Mouse (Mus musculus): Measurements from ENCODE around the gene Ikbip. TPM values are rescaled to one million over a fixed set of nuclear protein-coding genes. Genes with fewer than 3 reads are reported as not detected.

The Ikbip gene
- total RNA-seq (2014; fragmentation: Nextera tagmentation): 14.1 and 18.8 TPM in 2 replicates
- 29.7 and 35.7 TPM in 2 replicates for total RNA-seq (2017)

DNA sequence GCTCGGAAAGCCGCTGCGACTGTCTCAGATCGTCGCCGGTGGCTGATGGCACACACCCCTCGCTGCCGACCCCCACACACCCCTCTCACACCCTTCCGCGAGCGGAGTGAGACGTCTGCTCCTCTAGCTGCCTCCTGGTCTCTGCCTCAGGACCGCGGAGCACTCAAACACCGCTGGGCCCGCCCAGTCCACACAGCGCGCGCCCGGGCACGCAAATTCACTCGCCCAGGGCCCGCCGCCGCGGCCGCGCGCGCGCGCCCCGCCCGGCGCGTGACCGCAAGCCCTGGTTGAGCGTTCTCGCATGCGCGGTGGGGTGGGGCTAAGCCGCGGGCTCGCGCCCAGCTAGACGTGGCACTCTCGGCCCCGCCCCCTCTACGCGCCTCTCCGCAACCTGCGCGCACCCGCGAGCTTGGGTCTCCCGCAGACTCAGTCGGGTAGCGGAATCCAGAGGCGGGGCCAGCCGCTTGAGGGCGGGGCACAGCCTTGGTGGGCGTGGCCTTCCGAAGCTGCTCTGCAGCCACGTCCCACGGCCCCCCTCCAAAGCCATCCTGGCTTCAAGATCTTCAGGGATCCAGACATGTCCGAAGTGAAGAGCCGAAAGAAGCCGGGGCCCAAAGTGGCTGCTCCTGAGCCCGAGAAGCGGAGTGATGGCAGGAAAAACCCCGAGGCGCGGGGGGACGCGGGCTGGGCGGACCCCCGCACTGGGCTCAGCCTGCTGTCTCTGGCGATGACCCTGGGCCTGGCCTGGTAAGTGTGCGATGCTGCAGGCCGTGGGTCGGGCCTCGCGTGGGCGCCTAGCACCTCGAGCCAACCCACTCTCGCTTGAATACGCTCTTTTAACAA, at the start of gene Ikbip, which contains the start of gene Apaf1:
Gene Ikbip (plus strand): TSS at position 391 of the 843 bp plus-strand sequence.
Gene Apaf1 (minus strand): TSS at position 221 of the 843 bp plus-strand sequence.
- peak; percentile 84 for ATAC-seq (replicated peaks; ENCODE audit: poor library complexity, severe bottlenecking)

- peak; percentile 62 for ATAC-seq (replicated peaks; ENCODE audit: poor library complexity, severe bottlenecking)
These were observed 48.8 kb upstream of the Ikbip start for GRCm38 (mm10) chr10:91033942-91034341.

DNA sequence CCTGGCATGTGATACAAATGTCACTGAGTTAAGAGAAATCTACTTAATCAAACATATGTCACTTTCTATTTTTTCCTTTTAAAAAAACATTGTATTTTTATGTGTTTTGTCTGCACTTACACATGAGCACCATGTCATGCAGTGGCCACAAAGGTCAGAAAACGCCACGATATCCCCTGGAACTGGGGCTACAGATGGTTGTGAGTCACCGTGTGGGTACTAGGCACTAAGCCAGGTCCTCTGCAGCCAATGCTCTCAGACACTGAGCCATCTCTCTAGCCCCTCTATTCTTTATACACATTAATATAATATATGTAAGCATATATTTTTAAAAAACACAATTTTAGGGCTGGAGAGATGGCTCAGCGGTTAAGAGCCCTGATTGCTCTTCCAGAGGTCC, 33.0 kb upstream of the Ikbip start:
- no peak for ATAC-seq (replicated peaks; ENCODE audit: poor library complexity, severe bottlenecking)

DNA sequence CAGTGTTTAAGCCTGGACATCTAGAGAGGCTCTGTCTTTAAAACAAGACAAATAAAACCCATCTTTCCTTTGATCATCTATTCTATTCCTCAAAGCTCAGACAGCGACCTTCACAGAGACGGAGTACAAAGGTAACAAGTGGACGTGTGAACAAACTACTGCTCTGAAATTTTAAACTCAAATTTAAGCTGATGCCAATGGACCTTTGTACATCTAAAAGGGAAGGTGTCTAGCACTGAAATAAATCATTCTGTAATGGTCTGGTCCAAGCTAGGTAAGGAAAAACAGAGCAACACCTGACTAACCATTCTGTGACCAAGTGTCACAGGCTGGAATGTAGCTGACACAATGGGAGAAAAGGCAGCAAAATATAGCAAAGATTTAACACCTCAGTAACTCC, 31.6 kb upstream of the Ikbip start:
- no peak for ATAC-seq (replicated peaks; ENCODE audit: poor library complexity, severe bottlenecking)

DNA sequence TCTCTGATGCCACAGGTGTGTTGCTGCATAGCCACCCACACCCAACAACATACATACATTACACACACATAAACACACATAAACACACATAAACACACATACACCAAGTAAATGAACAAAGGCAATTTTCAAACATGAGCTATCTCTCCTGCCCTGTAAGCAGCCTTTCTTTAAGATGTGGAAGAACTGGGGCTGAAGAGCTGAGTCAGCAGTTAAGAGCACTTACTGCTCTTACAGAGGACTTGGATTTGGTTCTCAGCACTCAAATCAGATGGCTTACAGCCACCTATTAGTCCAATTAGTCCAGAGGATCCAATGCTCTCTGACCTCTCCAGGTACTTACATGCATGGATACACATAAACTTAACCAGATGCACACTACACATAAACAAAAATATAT, 30.0 kb upstream of the Ikbip start:
- no peak for ATAC-seq (replicated peaks; ENCODE audit: poor library complexity, severe bottlenecking)

GRCm38 (mm10) chr10:91060742-91061141, 22.0 kb upstream of the Ikbip start:
- ATAC-seq (replicated peaks; ENCODE audit: poor library complexity, severe bottlenecking): peak; percentile 62

DNA sequence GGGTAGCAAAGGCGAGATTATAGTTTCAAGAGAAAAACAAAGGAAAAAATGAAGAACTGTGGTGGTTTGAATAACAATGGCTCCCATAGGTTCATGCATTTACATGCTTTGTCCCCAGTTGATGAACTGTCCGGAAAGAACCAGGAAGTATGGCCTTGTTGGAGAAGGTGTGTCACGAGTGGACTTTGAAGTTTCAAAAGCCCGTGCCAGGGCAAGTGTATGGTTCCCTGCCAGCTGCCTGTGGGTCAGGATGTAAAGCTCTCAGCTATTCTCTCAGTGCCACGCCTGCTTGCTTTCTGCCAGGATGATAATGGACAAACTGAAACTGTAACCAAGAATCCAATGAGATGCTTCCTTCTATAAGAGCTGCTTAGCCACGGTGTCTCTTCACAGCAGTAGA, 20.4 kb upstream of the Ikbip start:
- no peak for ATAC-seq (replicated peaks; ENCODE audit: poor library complexity, severe bottlenecking)

DNA sequence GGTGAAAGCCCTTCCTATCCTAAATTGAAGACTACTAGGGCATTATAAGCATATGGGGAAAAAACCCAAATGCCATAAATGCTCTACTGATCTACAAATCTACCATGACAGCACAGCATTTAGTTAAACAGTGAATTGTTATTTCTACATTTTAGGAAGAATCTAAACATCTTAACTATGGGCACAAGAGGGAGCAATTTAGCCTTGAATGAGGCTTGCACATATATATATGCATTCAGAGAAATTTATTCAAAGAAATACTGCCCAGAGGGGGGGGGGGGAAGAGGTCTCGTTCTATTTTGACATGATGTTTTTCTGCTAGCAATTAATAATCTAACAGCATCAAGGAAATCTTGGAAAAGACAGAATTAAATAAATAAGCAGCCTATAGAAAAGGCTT, 11.0 kb upstream of the Ikbip start:
- ATAC-seq (replicated peaks; ENCODE audit: poor library complexity, severe bottlenecking): peak; percentile 53

DNA sequence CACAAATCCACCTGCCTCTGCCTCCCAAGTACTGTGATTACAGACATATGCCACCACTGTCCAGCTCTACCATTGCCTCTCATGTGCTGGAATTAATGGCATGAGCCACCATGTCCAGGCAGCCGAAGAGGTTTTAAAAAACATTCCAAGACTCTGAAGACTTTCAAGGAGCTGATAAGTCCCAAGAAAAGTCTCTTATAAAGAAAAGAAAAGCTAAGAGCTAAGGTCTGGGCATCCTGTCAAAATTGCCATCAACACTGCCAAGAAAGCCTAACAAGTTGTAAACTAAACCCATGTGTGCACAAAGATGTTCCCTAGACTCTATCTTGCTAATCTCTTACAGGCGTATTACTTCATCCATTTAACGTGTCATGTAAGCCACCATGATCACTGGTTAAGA, 9.4 kb upstream of the Ikbip start:
- ATAC-seq (replicated peaks; ENCODE audit: poor library complexity, severe bottlenecking): no peak

DNA sequence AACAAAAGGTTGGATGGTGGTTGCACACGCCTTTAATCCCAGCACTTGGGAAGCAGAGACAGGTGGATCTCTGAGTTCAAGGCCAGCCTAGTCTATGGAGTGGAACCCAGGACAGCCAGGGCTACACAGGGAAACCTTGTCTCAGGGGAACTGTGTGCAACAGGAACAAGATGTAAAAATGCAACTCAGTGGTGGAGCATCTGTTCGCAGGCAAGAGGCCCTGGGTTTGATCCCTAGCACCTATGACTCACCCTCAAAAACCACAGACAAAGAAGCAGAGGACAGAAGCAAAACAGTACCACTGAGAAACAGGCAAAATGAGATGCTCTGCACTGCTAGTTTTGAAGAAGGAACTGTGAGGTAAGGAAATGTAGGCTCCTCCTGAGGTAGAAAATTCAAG, 6.1 kb upstream of the Ikbip start:
- no peak; the same call in 1 of the 2 replicates for ATAC-seq (replicated peaks; ENCODE audit: poor library complexity, severe bottlenecking)

GRCm38 (mm10) chr10:91080540-91080939, 2.2 kb upstream of the Ikbip start:
- ATAC-seq (replicated peaks; ENCODE audit: poor library complexity, severe bottlenecking): no peak

DNA sequence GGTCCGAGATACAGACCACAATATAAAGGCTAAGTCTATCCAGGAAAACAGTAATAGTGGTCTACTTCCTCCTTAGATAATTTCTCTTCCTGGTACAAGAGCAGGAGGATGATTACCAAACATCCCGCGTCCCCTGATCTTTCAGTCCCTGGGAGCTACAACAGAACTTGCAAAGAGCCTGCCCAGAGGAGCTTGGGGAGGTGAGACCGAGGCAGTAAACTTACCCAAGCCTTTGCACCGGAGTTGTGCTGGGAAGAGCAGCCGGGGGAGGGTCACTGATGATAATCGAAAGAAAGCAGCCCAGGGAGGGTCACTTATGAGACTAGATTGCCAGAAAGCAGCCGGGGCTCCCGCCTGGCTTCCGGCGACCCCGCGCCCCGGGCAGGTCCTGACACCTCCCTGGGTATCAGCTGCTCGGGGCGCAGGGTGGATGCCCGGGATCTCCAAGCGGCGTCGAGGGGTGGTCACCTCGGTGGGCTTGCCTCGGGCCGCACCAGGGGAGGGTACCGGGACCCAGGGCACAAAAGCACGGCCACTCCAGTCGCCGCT, 707 bp upstream of the Ikbip start:
- ATAC-seq (replicated peaks; ENCODE audit: poor library complexity, severe bottlenecking): peak; percentile 60

DNA sequence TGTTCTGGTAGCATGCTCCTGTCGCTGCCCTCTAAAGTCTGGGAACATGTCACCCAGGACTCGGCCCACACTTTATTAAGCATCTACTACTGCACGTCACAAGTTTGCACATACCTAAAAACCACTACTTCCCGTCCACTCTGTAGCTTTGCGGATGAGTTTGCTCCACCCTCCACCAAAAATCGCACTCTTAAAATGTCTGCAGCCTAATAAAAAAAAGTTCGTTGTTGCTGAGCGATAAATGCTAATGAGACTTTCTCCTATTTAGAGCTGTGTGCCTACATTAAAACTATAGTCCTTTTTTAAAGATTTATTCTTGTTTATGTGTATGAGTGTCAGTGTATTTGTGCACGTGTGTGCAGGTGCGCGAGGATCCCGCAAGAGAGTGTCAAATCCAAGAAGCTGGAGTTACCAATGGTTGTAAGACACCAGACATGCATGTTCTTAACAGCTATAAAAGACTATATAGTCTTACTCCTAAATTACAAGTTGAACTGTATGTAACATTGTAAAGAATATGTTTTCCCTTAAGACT, 720 bp downstream of the Ikbip start:
- ATAC-seq (replicated peaks; ENCODE audit: poor library complexity, severe bottlenecking): peak; percentile 45

- no peak for ATAC-seq (replicated peaks; ENCODE audit: poor library complexity, severe bottlenecking)
These were observed 10.1 kb downstream of the Ikbip start for GRCm38 (mm10) chr10:91092812-91093211.

DNA sequence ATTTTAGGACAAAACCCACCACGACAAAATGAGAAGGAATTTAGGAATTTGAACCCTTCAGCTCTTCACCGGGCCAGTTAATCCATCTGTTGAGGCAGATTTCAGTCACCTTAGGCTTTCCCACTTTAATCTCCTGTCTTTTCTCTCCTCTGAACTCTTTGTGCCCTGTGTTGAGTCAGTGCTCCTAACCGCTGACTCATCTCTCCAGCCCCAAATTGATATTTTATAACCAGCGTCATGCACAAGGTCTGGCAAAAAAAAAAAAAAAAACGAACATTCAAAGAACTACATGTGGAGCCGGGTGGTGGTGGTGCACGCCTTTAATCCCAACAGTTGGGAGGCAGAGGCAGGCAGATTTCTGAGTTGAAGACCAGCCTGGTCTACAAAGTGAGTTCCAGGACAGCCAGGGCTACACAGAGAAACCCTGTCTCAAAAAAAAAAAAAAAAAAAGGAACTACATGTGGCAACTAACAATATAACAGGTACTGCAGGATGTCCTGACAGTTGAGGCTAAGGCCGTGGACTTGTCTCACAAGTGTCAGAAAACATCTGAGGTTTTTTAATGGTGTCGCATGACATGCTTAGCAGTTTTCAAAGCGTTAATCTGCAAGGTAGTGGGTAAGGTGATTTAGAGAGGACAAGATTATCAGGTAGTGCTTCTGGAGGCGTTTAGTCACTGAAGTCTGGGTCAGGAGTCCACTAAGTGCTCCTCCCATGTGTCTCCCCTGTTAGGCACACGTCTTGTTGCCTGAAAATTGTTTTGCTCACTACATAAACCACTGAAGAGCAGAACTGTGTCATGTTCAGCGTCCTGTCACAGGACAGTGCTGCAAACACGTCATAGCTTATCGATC, 11.7 kb downstream of the Ikbip start:
- peak; percentile 52 for ATAC-seq (replicated peaks; ENCODE audit: poor library complexity, severe bottlenecking)

- ATAC-seq (replicated peaks; ENCODE audit: poor library complexity, severe bottlenecking): no peak
These were observed 15.3 kb downstream of the Ikbip start for GRCm38 (mm10) chr10:91098056-91098455.

DNA sequence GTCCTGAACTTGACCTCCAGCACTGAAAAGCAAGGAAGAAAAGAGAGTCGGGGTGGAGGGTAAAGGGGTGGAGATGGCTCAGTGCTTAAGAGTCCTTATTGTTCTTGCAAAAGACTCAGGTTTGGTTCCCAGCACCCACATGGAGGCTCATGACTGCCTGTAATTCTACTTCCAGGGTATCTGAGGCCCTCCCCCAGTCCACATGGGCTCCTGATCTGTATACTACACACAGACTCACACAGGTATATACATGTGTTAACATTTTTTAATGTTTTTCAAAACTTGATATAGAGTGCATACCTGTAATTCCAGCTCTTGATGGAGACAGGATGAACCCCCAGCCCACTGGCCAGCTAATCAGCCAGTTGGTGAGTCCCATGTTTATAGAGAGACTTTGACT, 17.4 kb downstream of the Ikbip start:
- no peak for ATAC-seq (replicated peaks; ENCODE audit: poor library complexity, severe bottlenecking)

DNA sequence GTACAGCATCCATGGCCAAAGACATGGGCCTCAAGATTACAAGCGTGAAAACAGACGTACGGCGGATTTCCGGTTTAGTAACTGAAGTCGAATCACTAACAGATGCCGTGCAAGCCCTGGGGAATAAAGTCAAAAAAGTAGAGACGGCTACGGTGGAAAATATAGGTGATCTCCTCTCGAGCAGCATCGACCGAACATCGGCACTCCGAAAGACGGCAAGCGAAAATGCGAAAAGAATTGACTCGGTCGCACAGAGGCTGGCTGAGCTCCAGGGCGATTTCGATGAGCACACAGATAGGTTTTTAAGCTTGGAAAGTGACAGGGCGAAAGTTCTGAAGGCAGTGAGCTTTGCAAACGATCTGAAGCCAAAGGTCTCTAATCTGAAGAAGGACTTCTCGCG, 19.2 kb downstream of the Ikbip start:
- ATAC-seq (replicated peaks; ENCODE audit: poor library complexity, severe bottlenecking): no peak

DNA sequence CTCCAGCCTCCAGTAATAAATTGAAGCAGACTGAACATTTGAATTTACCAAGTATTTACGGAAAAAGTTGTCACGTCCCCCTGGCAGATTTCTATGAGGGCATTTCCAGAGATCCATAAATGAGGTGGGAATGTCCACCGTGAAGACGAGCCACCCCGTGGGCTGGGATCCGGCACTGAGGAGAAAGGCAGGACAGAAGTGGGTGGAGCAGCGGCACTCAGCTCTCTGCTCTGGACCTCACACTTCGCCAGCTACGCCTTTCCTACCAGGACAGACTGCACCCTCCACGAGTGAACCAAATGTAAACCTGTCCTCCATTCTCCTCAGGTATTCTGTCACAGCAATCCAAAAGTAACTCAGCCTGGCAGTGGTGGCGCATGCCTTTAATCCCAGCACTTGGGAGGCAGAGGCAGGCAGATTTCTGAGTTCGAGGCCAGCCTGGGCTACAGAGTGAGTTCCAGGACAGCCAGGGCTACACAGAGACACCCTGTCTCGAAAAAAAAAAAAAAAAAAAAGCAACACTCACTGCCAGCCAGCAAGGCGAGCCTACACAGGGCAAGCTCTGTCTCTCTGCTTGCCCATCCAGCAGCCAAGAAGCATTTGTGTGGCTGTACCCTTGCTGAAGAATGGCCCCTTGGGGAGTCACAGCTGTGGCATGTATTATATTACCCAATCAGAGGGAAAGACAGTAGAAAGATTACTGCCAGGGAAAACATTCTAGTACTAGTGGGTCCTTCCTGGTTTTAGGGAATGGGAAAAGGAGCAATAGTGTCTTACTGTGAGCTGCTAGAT, 20.3 kb downstream of the Ikbip start:
- no peak for ATAC-seq (replicated peaks; ENCODE audit: poor library complexity, severe bottlenecking)

GRCm38 (mm10) chr10:91105981-91106380, 23.2 kb downstream of the Ikbip start:
- ATAC-seq (replicated peaks; ENCODE audit: poor library complexity, severe bottlenecking): no peak

Measured in granulocyte monocyte progenitor cell, adult 5-6 weeks (primary cell).